Mouse (Mus musculus) embryo, embryonic 10 days (tissue): Measurements from ENCODE around the gene Cdh13.

Experiments used
- DNase-seq: peaks from one replicate; pipeline ENCODE4 v3.0.0-alpha.2; 2015; ENCODE audit warnings: low spot score

Cdh13 gene

DNA sequence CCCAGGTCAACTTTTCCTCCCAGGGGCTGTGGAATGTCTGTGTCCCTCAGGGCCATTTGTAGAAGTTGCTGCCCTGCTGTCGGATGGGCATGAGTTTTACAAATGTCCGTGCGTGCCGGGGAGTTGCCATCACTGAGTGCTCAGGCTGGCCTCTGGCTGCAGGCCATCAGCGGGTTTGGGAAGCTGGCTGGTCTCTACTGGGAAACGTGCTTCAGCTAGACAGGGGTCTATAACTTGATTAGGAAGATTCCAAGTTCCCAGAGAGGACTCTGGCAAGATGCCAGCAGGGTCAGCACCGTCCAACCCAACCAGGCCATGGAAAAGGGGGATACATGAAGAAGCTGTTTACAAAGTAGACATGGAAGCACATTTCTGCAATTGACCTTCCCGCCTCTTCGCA lies 163.0 kb downstream of the Cdh13 start:
- no peak for DNase-seq

DNA sequence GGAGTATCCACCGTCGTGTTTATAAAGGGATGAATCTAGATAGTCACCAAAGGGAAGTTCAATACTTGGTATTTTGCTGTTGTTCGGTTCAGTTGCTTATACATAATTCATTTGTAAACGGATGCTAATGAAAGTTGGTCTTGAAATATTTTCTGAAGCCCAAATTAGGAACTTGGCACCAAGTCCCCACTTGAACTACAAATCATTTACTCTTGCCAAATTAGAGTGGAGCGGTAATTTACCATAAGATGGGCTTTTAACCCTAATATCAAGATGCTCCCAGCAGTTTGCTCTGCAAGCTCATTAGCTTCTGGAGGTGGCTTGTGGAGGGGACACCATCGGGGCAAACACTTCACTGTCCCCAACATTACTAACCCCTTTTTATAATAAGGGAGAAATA lies 164.5 kb downstream of the Cdh13 start:
- DNase-seq, result no peak

- no peak for DNase-seq
Measured at GRCm38 (mm10) chr8:118452445-118453103, 169.0 kb downstream of the Cdh13 start.

- DNase-seq, result no peak
Measured at GRCm38 (mm10) chr8:118455245-118455644, 171.7 kb downstream of the Cdh13 start.

DNA sequence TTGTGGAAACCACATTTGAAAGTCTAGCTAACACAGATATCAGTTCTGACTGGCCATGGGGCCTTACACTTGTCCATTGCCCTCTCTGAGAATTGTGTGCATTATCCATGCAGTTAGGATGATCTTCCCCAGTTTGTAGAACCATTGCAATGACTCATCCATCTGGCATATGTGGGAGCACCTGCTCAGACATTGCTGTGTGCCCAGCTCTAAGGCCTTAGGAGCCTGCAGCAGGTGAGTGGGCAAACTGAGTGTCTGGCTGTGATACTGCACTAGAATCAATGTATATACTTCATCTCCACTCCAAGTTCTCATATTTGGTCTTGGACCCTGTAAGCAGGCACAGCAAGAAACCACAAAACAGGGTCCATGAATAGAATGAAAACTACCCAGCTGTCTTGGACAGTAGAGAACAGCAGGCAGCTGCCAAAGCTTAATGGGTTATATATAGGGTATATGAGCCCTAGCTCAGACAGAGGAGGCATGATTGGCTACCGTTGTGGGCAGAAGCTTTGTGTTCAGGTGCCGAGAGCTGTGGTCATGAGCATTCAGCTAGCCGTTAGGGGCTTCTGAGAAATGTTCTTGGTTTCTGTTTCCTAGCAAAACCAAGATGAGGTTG lies 181.9 kb downstream of the Cdh13 start:
- no peak for DNase-seq

DNA sequence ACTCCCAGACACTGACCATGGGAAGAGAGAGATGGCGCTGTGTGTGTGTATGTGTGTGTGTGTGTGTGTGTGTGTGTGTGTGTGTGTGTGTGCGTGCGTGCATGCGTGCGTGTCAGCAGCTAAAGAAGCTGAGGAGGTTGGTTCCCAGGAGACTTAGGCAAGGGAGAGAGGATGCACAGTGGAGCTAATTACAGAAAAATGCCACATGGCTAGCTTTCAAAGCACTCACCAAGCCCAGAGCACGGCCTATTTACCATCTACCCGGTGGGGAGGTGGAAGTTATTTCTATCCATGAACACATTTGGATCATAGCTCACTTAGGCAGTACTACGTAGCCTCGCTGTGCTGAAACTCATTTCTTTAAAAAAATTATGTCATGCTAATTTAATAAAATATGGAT lies 194.1 kb downstream of the Cdh13 start:
- DNase-seq, result no peak

DNA sequence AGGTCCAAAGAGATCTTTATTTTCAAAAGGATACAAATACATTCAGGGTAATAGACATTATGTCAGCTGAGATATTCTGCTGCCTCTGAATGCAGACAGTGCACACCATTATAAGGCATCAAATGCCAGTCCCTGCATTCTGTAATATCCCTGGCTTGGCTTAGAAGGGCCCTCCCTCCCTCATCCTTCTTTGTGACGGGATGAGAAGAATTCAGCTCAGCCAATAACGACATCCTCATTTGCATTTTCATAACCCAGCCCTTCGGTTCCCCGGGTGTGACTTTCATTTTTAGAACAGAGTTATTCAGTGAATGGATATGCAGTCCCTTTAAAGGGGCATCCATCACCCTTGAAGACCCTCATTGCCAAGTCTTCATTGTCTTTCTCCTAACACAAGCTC lies 205.2 kb downstream of the Cdh13 start:
- DNase-seq, result no peak

DNA sequence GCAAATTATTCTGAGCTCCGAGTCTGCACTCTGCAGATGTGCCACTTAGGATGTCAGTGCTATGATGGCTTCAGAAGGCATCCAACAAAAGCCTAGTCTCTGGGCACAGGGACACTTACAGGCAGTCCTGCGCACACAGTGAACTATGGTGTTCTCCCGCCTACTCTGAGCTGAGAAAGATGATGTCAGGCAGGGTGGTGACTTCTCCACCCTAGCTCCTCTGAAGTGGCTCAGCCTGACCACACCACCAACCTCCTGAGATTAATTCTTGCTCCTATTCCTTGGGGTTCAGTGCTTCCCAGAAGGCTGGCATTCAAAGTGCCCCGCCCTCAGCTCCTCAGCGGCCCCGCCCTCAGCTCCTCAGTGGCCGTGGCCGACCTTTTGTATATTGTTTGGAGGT lies 219.0 kb downstream of the Cdh13 start:
- peak; percentile 7 for DNase-seq

- DNase-seq, result no peak
Measured at GRCm38 (mm10) chr8:118509426-118509825, 225.9 kb downstream of the Cdh13 start.

DNA sequence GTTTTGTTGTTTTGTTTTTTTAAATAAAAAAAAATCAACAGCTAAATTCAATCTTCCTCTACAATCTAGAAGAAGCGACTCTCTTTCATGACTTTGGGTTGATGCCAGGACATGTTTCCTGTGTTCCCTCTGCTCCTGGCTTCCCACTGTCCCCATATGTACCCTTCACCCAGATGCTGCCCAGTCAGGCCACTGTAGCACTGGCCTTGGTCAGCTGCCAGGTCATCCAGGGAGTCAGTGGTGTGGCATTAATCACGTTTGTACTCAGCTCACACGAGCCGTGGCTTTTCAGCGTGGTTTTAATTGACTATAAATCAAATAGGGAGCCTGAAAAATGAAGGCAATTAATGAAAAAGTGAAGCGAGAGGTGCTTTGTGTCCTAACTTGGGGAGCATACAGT lies 229.7 kb downstream of the Cdh13 start:
- no peak for DNase-seq

DNA sequence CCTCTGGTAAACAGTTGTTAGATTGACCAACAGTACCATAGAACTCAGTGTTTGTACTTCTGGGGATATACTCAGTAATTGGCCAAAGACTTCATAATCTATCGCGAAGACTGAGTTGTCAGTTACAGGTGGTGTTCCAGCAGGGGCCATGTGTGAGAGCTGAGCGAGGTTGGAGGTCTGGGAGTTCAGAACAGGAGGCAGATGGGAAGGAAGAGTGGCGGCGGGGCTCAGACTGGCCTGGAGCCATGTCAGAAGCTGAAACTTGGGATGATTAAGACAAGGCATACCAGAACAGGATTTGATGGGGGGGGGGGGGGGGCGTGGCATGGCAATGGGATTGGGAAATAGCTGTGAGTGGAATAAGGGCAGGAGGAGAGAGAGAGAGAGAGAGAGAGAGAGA lies 232.1 kb downstream of the Cdh13 start:
- no peak for DNase-seq

DNA sequence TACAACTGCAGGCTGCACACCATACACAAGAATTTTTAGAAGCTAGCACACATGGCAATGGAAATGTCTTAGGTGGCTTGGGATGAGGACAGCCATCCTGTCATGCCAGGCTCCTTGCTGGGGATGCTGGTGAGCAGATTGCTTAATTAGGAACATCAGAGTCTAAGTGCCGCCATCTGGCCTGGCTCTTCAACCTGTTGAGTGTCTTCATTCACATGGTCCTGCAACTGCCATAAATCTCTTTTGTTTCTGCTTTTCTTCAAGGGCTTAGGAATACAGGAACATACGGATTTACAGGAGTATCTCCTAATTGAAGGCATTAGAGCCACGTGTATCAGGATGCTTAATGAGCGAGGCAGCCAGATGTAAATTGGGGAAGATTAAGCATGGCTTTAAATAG lies 233.5 kb downstream of the Cdh13 start:
- peak; percentile 15 for DNase-seq

DNA sequence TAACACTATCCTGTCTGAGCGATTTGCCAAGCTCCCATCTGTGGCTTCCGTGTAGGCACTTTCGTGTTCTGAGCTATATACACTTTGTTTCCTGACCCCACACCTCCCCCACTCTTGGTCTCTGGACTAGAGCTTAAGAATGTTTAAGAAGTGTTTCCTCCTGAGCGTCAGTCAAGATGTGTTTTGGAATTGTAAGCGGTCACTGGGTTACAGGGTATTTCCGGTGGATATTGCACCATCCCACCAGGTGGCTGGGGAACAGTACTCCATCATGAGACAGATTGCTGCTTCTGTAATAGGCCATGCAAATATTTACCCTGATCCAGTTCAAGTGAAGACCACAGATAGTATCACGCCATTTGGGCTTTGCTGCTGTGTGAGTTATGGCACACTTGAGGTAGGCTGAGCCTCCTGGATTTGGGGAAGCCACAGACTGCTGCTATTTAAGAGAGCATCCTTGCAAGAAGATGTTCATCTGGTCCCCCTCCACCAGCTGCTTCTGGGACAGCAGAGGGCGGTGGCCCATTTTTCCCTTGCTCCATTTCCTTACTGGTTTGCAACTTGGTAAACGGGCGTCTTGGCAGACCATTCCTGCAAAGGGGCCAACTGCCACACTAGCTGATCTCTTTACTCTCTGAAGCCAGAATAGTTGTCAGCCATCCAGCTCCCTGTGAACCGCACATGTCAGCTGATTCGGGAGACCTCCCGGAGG lies 234.7 kb downstream of the Cdh13 start:
- no peak for DNase-seq

- no peak for DNase-seq
Measured at GRCm38 (mm10) chr8:118518742-118519102, 235.2 kb downstream of the Cdh13 start.

DNA sequence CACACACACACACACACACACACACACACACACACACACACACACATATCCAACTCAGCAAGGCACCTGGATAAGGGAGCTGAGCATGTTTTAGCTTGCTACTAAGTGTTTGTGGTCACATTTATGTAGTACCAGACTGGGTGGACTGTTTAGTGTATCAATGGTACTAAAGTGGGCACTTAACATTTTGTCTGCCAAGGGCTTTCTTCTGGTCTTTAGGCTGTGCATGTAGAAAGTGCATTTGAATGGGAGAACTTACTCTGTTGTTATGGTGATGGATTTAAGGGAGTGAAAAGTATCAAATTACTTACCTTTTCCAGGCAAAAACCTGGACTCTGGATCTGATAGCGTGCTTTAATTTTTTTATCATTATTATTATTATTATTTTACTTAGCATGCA lies 240.4 kb downstream of the Cdh13 start:
- no peak for DNase-seq

GRCm38 (mm10) chr8:118538816-118539558 lies 255.5 kb downstream of the Cdh13 start:
- no peak for DNase-seq

- peak; percentile 24 for DNase-seq
Measured at GRCm38 (mm10) chr8:118539559-118539819, 256.0 kb downstream of the Cdh13 start.

- DNase-seq, result no peak
Measured at GRCm38 (mm10) chr8:118539941-118540340, 256.4 kb downstream of the Cdh13 start.

DNA sequence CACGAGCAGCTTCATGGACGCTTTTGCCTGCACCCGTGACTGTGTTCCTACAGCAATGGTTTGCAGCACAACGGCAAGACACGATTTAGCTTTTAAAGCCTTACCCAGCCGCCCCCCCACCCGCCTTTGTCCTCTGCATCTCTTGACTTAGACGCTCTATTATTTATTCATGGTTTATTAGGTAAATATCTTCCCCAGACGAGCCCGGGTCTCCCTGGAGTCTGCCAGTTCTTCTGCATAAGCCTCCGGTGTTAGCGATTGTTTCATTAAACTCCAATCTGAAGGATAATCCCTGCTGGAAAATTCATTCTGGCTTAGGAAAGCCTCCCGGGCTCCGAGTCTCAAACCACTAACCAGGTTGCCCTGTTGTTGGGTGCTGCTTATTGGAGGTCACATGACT lies 268.9 kb downstream of the Cdh13 start:
- DNase-seq, result no peak

DNA sequence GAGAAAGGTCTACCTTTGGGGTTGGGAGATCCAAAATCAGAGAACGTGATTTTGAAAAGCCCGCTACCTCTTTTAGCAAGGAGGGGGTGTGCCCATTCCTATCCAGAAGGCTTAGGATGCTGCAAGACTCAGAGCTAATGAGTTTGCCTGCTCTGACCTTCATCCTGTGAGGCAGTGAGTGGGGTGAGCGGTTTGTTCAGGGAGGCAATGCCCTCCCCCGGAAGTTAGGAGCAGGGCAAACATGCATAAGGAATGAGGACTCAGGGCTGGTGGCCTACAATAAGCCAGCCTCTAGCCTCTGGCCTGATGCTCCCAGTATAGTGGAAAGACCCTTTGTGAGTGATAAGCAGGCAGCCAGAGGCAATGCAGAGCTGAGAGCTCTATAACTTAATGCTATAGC lies 269.3 kb downstream of the Cdh13 start:
- DNase-seq, result no peak

- no peak for DNase-seq
Measured at GRCm38 (mm10) chr8:118564024-118564423, 280.5 kb downstream of the Cdh13 start.

GRCm38 (mm10) chr8:118565186-118565585 lies 281.7 kb downstream of the Cdh13 start:
- no peak for DNase-seq
